14 mouse cellular contexts compared by ENCODE assay signal in genomic region chr14:11868636-11869035, GRCm38 (mm10).
DNase-seq lines count a peak whose midpoint lies in the region; ATAC-seq and TF ChIP-seq lines count a peak whose summit lies in the region.
"Had no signal": no experiment of that assay in that cellular context is flagged by ENCODE, and none has a peak within 500 bp of the region (broad histone marks: within the 10 kb centered on the region; RNA-seq: fewer than 3 reads in every experiment).

No protein-coding gene starts in this region.

- H3K4me3 ChIP-seq in heart, postnatal 0 days (ENCODE audit: low read depth, low read length), result no peak overlapping the region
- no peak overlapping the region for H3K4me3 ChIP-seq in lung, postnatal 0 days (ENCODE audit: low read depth, low read length)
- H3K4me3 ChIP-seq in midbrain, embryonic 16.5 days (ENCODE audit: low read depth, low read length), result no peak overlapping the region
- H3K4me3 ChIP-seq: midbrain, embryonic 12.5 days had no signal

- H3K4me1 ChIP-seq in heart, postnatal 0 days (ENCODE audit: control insufficient read depth, insufficient read depth), result peaks cover 53% of the 10 kb centered on the region
- peaks cover 5% of the 10 kb centered on the region; the same call in 1 of the 2 replicates for H3K4me1 ChIP-seq in lung, postnatal 0 days (ENCODE audit: insufficient read depth, low read depth, low read length)
- H3K4me1 ChIP-seq in midbrain, embryonic 16.5 days (ENCODE audit: control insufficient read depth, insufficient read depth, low read length), result no peaks in the 10 kb centered on the region; the same call in 1 of the 2 replicates
- H3K4me1 ChIP-seq: midbrain, embryonic 12.5 days had no signal

- DNase-seq in gastrocnemius, adult 18-20 months (ENCODE audit: low spot score), result peak; percentile 81
- no peak for DNase-seq in gastrocnemius, postnatal 10 days
- DNase-seq in adrenal gland, adult 8-10 months, result peak; percentile 62
- DNase-seq in heart, postnatal 0 days (ENCODE audit: low spot score), result no peak
- DNase-seq in lung, postnatal 0 days (ENCODE audit: low spot score), result peak; percentile 38
- DNase-seq in left cerebral cortex, postnatal 4 days, result no peak
- no peak for DNase-seq in retina, embryonic 14.5 days (ENCODE audit: low spot score)
- DNase-seq: B cell, adult 2 months; cerebellum, adult 9-11 months; layer of hippocampus, postnatal 36 days; spleen, adult 18-20 months had no signal

- no peaks in the 10 kb centered on the region for H3K9me3 ChIP-seq in heart, postnatal 0 days (replicated peaks; ENCODE audit: control insufficient read depth, low read length)
- H3K9me3 ChIP-seq in lung, postnatal 0 days (ENCODE audit: low read length), result no peaks in the 10 kb centered on the region
- no peaks in the 10 kb centered on the region for H3K9me3 ChIP-seq in midbrain, embryonic 16.5 days (replicated peaks; ENCODE audit: control insufficient read depth, low read length, poor library complexity, severe bottlenecking)
- H3K9me3 ChIP-seq: midbrain, embryonic 12.5 days had no signal

- no peak overlapping the region for H3K4me2 ChIP-seq in heart, postnatal 0 days (ENCODE audit: low read depth, low read length)
- no peak overlapping the region for H3K4me2 ChIP-seq in lung, postnatal 0 days (replicated peaks; ENCODE audit: low read depth, low read length)
- no peak overlapping the region for H3K4me2 ChIP-seq in midbrain, embryonic 16.5 days (ENCODE audit: low read length)
- H3K4me2 ChIP-seq: midbrain, embryonic 12.5 days had no signal

- no peak overlapping the region for H3K9ac ChIP-seq in heart, postnatal 0 days (replicated peaks; ENCODE audit: low read depth, low read length)
- no peak overlapping the region for H3K9ac ChIP-seq in lung, postnatal 0 days (replicated peaks; ENCODE audit: low read depth)
- no peak overlapping the region for H3K9ac ChIP-seq in midbrain, embryonic 16.5 days (ENCODE audit: low read depth, low read length)
- H3K9ac ChIP-seq: liver, embryonic 14.5 days; midbrain, embryonic 12.5 days had no signal

- peak overlapping the region; percentile 27; the same call in 1 of the 2 replicates for H3K27ac ChIP-seq in heart, postnatal 0 days (ENCODE audit: low read depth)
- no peak overlapping the region for H3K27ac ChIP-seq in lung, postnatal 0 days (ENCODE audit: low read length)
- no peak overlapping the region for H3K27ac ChIP-seq in midbrain, embryonic 16.5 days (ENCODE audit: low read length)
- H3K27ac ChIP-seq: liver, embryonic 14.5 days; midbrain, embryonic 12.5 days had no signal

- H3K36me3 ChIP-seq in heart, postnatal 0 days (replicated peaks; ENCODE audit: control insufficient read depth, insufficient read depth, low read length), result no peaks in the 10 kb centered on the region
- no peaks in the 10 kb centered on the region for H3K36me3 ChIP-seq in lung, postnatal 0 days (ENCODE audit: insufficient read depth, low read length)
- no peaks in the 10 kb centered on the region for H3K36me3 ChIP-seq in midbrain, embryonic 16.5 days (ENCODE audit: control insufficient read depth, insufficient read depth, low read length)
- H3K36me3 ChIP-seq: midbrain, embryonic 12.5 days had no signal

- intact Hi-C loops in left cerebral cortex, postnatal 4 days (cut with DNase I), result no loop called here

- TF ChIP-seq EP300 in heart, postnatal 0 days (IDR thresholded peaks at IDR 0.05; ENCODE audit: low read depth), result no peak
- TF ChIP-seq EP300 in lung, postnatal 0 days (IDR thresholded peaks at IDR 0.05), result peak; percentile 52

- WGBS in heart, postnatal 0 days, result 18% methylated on average over 6 of the region's 6 CpGs
- 45% methylated on average over 6 of the region's 6 CpGs for WGBS in lung, postnatal 0 days
- 88% methylated on average over 6 of the region's 6 CpGs for WGBS in midbrain, embryonic 16.5 days

- ATAC-seq in heart, postnatal 0 days (ENCODE audit: insufficient read depth, low read depth), result no peak
- ATAC-seq in lung, postnatal 0 days, result peak; percentile 76
- no peak for ATAC-seq in midbrain, embryonic 16.5 days

- TF ChIP-seq CTCF in heart, postnatal 0 days (IDR thresholded peaks at IDR 0.05; ENCODE audit: low read depth), result no peak
- no peak for TF ChIP-seq CTCF in lung, postnatal 0 days (IDR thresholded peaks at IDR 0.05)

- H3K27me3 ChIP-seq in heart, postnatal 0 days (ENCODE audit: control insufficient read depth, insufficient read depth, low read length), result no peaks in the 10 kb centered on the region
- H3K27me3 ChIP-seq in lung, postnatal 0 days (replicated peaks; ENCODE audit: insufficient read depth, low read length), result no peaks in the 10 kb centered on the region
- H3K27me3 ChIP-seq in midbrain, embryonic 16.5 days (ENCODE audit: control insufficient read depth, insufficient read depth, low read depth, low read length), result no peaks in the 10 kb centered on the region
- H3K27me3 ChIP-seq: midbrain, embryonic 12.5 days had no signal

Comparison
In these comparisons a context has a peak if more than half of its experiments do, and no peak if none do; other contexts are left out.
1. DNase-seq: peak in gastrocnemius, adult 18-20 months (single experiment), adrenal gland, adult 8-10 months (single experiment) and lung, postnatal 0 days (single experiment); none in gastrocnemius, postnatal 10 days (single experiment), heart, postnatal 0 days (single experiment), left cerebral cortex, postnatal 4 days (single experiment) and retina, embryonic 14.5 days (single experiment).